Mouse (Mus musculus): ENCODE results near the gene Ascl5. TPM values are rescaled to one million over a fixed set of nuclear protein-coding genes. Genes with fewer than 3 reads are reported as not detected.
A peak's percentile ranks its signal among the peaks of the same experiment; 100 is the strongest.

Gene Ascl5
- 0.26 and 0.44 TPM in 2 replicates for polyA plus RNA-seq (2012)

DNA sequence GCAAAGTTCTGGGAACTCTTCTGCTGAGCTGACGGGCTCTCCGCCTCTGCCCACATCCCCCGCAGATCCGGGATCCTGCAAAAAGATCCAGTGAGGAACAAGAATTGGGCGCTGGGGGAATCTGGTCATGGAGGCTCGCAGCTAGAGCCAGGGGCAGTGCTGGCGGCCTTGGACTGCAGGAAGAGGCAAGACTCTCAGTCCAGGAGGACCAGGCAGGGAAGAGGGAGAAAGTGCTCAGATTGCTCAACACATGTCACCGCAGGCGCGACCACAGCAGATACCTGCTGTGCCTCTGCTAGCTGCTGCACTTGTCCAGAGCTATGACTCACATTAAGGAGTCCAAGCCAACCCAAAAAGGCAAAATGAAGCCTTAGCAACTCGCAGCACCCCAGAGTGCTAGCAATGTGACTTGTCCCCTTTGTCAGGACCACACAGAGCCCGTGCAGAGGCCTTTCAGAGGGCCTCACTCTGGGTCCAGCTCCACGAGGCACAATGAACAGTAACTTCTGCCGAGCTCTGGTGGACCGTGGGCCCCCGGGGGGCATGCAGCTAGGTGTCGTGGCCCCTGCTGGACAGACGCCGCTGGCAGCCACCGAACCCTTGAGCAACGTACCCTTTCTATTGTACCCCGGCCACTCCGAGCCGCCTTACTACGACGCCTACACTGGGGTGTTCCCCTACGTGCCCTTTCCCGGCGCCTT is at the start of gene Ascl5:
Ascl5 (plus strand) TSS at position 493 of the 701 bp plus-strand sequence.
- TF ChIP-seq GATA1 (IDR thresholded peaks at IDR 0.05; ENCODE audit: low read length) = no peak

- TF ChIP-seq GATA1 (IDR thresholded peaks at IDR 0.05; ENCODE audit: low read length) = no peak
Observed at GRCm38 (mm10) chr1:136001438-136001837, 49.2 kb upstream of the Ascl5 start.

DNA sequence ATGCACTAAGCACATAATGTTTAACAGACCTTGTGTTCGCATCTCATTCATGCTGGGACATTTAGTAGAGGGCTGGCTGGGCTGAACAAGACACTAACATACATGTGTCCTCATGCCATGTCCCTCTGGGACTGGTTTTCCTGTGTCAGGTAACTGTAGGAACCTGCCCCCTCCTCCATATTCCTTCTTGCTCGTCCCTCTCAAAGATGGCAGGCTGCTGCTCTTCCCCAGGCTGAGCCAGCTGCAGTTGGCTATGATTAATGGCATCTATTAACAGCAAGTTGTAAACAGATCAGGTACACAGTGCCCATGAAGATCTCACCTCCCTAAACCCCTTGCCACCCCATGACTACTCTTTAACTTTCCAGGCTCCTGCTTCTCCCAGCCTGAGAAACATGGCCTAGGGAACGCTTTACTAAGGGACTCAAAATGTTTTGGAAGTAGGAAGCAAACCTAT is 44.3 kb upstream of the Ascl5 start, which contains the start of gene Igfn1:
Igfn1 (minus strand) TSS at position 51 of the 457 bp plus-strand sequence.
- no peak for TF ChIP-seq GATA1 (IDR thresholded peaks at IDR 0.05; ENCODE audit: low read length)

GRCm38 (mm10) chr1:136007211-136008158 is 43.1 kb upstream of the Ascl5 start, which contains the start of gene Tmem9:
Tmem9 (plus strand) TSS chr1:136008150.
- no peak for TF ChIP-seq GATA1 (IDR thresholded peaks at IDR 0.05; ENCODE audit: low read length)

- TF ChIP-seq GATA1 (IDR thresholded peaks at IDR 0.05; ENCODE audit: low read length) = no peak
Observed at GRCm38 (mm10) chr1:136008159-136008533, 42.5 kb upstream of the Ascl5 start.

DNA sequence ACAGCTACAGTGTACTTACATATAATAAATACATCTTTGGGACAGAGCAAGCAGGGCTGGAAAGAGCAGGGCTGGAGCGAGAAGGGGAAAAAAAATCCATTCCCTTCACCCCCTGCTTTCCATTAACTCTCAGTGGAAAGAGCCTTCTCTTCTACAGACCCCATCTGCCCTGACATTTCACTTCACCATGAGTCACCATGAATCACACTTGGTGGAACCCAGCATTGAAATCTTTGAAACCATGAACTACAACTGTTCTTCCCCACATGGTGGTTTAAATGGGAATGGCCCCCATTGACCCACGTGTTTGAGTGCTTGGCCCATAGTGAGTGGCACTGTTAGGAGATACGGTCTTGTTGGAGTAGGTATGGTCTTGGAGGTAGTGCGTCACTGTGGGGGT is 40.4 kb upstream of the Ascl5 start:
- no peak for TF ChIP-seq GATA1 (IDR thresholded peaks at IDR 0.05; ENCODE audit: low read length)

GRCm38 (mm10) chr1:136013513-136013912 is 37.1 kb upstream of the Ascl5 start:
- no peak for TF ChIP-seq GATA1 (IDR thresholded peaks at IDR 0.05; ENCODE audit: low read length)

GRCm38 (mm10) chr1:136014796-136015502 is 35.7 kb upstream of the Ascl5 start:
- TF ChIP-seq GATA1 (IDR thresholded peaks at IDR 0.05; ENCODE audit: low read length) = peak; percentile 100

- TF ChIP-seq GATA1 (IDR thresholded peaks at IDR 0.05; ENCODE audit: low read length) = no peak
Observed at GRCm38 (mm10) chr1:136017307-136017706, 33.3 kb upstream of the Ascl5 start.

- TF ChIP-seq GATA1 (IDR thresholded peaks at IDR 0.05; ENCODE audit: low read length) = no peak
Observed at GRCm38 (mm10) chr1:136017907-136018313, 32.7 kb upstream of the Ascl5 start.

GRCm38 (mm10) chr1:136018390-136019189 is 32.0 kb upstream of the Ascl5 start:
- TF ChIP-seq GATA1 (IDR thresholded peaks at IDR 0.05; ENCODE audit: low read length) = no peak

DNA sequence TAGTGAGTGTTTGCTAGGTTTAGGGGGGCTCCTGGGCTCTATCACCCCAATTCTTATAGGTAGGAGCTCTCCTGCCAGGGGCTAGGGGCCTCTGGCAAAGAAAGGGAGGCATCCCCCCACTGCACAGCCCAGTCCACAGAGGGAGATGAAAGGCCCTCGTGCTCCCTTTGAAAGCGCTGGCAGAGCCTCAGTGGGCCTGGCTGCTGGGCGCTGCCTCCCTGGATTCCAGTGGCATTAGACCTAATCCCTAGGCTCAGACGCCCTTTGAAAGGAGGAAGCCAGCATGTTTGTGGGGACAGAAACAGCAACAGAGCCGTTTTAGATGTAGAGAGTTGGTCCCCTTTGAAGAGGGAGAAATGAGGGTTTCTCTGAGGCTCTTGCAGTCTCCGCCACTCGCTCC is 20.4 kb upstream of the Ascl5 start:
- TF ChIP-seq GATA1 (IDR thresholded peaks at IDR 0.05; ENCODE audit: low read length) = no peak

- no peak for TF ChIP-seq GATA1 (IDR thresholded peaks at IDR 0.05; ENCODE audit: low read length)
Observed at GRCm38 (mm10) chr1:136031697-136032096, 18.9 kb upstream of the Ascl5 start.

- no peak for TF ChIP-seq GATA1 (IDR thresholded peaks at IDR 0.05; ENCODE audit: low read length)
Observed at GRCm38 (mm10) chr1:136032961-136033360, 17.6 kb upstream of the Ascl5 start.
